Mouse (Mus musculus): Measurements from ENCODE around the gene Pramel3. TPM values are rescaled to one million over a fixed set of nuclear protein-coding genes. Genes with fewer than 3 reads are reported as not detected.
"Not testable (repeated sequence)": the region's sequence is repeated elsewhere in the genome, so short reads cannot be mapped to it uniquely, and the experiment has no call there.

The Pramel3 gene
- total RNA-seq (2021): not detected
- long read RNA-seq, experiment 1: 0 reads
- long read RNA-seq, experiment 2: 0 reads

GRCm38 (mm10) chrX:135302007-135302406, at the start of gene Pramel3:
Pramel3 (plus strand) TSS chrX:135302307.
- intact Hi-C loops (cut with DNase I); DNase-seq: not testable (repeated sequence)

DNA sequence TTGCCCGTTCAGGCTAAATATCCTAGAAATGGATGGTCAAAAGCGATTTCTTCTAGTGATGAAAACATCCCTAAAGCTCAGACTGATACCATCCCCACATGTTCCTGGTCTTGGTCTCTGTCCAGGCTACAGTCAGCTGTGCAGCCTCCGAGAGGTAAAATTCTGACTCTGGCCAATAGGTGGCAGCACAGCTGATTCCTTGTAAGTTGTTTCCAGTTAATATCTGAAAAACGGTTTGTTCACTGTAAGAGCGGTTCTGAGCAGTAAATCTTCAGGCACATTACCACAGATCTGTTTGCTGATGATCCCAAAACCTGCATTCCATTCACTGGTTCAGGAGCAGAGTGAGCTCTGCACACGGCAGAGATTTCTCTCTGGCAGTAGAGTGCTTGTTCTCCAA, 58.6 kb downstream of the Pramel3 start:
- intact Hi-C loops (cut with DNase I); DNase-seq: not testable (repeated sequence)

DNA sequence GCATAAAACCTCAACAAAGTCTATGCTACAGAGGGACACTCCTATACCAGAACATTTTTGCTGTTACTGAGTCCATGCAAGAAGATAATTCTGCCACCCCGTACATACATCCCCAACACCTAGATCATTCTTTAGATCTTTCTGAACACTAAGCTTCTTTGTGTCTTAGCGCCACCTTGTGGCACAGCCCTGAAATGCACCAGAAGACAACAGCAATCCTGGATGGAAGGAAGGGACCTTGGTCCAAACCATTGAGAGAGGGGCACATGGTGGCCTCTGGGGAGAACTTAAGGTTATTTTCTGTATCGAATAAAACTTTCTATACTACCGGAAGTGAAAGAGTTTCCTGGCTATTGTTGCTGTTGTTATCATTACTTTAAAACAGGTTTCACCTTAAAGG, 59.8 kb downstream of the Pramel3 start:
- intact Hi-C loops (cut with DNase I); DNase-seq: not testable (repeated sequence)

Other genes with a start within 250 kb of the Pramel3 start
- gene Gm15023, start 124.7 kb upstream of the Pramel3 start, total RNA-seq (2021): not detected
- gene Tceal6, start 91.6 kb upstream of the Pramel3 start, total RNA-seq (2021): not detected
- not detected for gene Gm5128, start 71.0 kb downstream of the Pramel3 start, total RNA-seq (2021)
- gene Gm7903, start 131.5 kb downstream of the Pramel3 start, total RNA-seq (2021): not detected
- not detected for gene AV320801, start 192.3 kb downstream of the Pramel3 start, total RNA-seq (2021)